Mouse (Mus musculus) cortical plate, adult 2 months (tissue): ENCODE results near the gene Eefsec. TPM values are rescaled to one million over a fixed set of nuclear protein-coding genes. Genes with fewer than 3 reads are reported as not detected.

Experiments used
- H3K27ac ChIP-seq: fragments of 200-500 bp; 2 replicates; pipeline ENCODE4 v1.5.1; 2012; ENCODE audit warnings: low read length, control low read depth, inconsistent platforms; ENCODE audit not compliant: insufficient read depth
- H3K4me1 ChIP-seq: fragments of 200-500 bp; 2 replicates; pipeline ENCODE4 v1.6.1; 2011; ENCODE audit warnings: low read length; ENCODE audit not compliant: control insufficient read depth, insufficient read depth
- H3K4me3 ChIP-seq: fragments of 200-500 bp; 2 replicates; pipeline ENCODE4 v1.5.1; 2011; ENCODE audit warnings: mild to moderate bottlenecking, low read length, control low read depth; ENCODE audit not compliant: insufficient read depth
- CTCF ChIP-seq: fragments of 200-500 bp; IDR thresholded peaks from 2 replicates; pipeline ENCODE4 v1.5.1; 2011; ENCODE audit warnings: mild to moderate bottlenecking, control low read depth, low read length; ENCODE audit not compliant: insufficient read depth; ENCODE audit errors: extremely low read depth
- POLR2A ChIP-seq: fragments of 200-500 bp; IDR thresholded peaks from 2 replicates; pipeline ENCODE4 v1.6.1; 2011; ENCODE audit warnings: mild to moderate bottlenecking, low read length, control low read depth; ENCODE audit not compliant: insufficient read depth; ENCODE audit errors: extremely low read depth
- polyA plus RNA-seq: library from polyadenylated mRNA; depleted of rRNA; stranded (reverse); fragments of >200 nt; gene quantifications from 2 replicates; pipeline ENCODE4 v1.2.3, GENCODE M21; 2012

Gene Eefsec
- polyA plus RNA-seq, 1 experiment, result 18.3 TPM

GRCm38 (mm10) chr6:88267970-88268369 is 178.4 kb downstream of the Eefsec start:
- Histone ChIP-seq H3K4me1 (peaks cover 2% of the 10 kb centered on the region; the same call in 1 of the 2 replicates), H3K27ac (no peak overlapping the region), H3K4me3 (no peak overlapping the region)
- TF ChIP-seq CTCF, result no peak
- TF ChIP-seq POLR2A, result no peak

DNA sequence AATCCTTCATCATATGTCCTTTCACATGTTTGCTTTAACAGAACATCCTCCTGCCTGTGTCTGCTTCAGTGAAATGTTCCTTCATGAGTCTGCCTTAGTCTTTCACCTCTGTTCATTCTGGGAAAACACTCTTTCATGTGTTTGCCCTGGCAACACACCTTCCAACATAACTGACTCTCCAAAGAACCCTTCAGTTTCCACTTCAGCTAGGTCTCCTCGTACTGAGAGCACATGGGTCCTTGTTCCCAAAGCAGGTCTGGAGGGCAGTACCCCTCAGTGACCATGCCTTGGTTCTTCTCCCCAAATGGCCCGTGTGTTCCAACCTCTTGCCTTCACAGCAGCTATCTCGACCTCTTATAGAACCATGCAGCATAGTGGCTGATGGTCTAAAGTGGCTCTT is 179.3 kb downstream of the Eefsec start:
- TF ChIP-seq CTCF (no peak), POLR2A (no peak)
- H3K4me1 ChIP-seq, result peaks cover 2% of the 10 kb centered on the region; the same call in 1 of the 2 replicates
- H3K4me3 ChIP-seq, result no peak overlapping the region
- H3K27ac ChIP-seq, result no peak overlapping the region

DNA sequence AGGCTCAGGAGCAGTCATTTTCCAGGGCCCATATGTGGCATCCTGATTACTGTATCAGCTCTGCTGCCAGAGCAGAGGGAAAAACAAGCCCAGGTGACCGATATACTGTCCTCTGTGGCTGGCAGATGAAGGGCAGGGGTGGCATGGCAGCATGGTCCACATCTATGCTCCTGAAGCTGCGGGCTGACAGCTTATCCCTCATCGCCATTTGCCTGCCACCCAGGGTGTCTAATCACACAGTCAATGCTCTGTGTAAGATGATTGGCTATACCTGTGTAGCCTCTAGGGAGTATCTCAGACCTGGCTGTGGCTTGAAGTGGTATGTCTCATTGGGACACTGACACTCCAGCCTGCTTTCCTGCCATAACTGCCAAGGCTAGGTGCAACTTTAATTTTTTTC is 180.3 kb downstream of the Eefsec start:
- Histone ChIP-seq H3K27ac (no peak overlapping the region), H3K4me3 (no peak overlapping the region), H3K4me1 (no peaks in the 10 kb centered on the region)
- TF ChIP-seq CTCF (no peak), POLR2A (no peak)

- Histone ChIP-seq H3K4me3 (no peak overlapping the region), H3K27ac (no peak overlapping the region)
These were observed 181.0 kb downstream of the Eefsec start for GRCm38 (mm10) chr6:88265355-88265754.

DNA sequence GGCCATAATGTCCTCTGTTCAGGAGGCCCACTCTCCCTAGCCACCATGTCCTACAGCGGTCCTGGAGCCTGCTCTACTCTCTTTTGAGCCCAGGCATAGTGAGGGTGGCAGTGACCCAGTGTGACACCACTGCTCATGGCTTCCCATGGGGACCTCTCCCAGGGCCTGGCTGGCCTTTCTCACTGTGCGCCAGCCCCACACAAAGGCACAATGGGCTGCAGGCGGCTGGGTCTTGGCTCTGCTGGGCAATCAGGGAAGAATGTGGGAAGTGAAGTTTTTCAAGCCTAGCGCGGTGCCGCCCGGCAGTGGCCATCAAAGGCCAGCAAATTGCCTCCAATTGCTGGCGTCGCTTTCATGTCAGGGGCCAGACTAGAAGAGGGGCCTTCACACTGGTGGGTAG is 184.2 kb downstream of the Eefsec start:
- Histone ChIP-seq H3K4me3 (no peak overlapping the region), H3K27ac (no peak overlapping the region), H3K4me1 (no peaks in the 10 kb centered on the region)
- TF ChIP-seq POLR2A (no peak), CTCF (no peak)

More at GRCm38 (mm10) chr6:88265355-88265754, 181.0 kb downstream of the Eefsec start:
- no peak for TF ChIP-seq CTCF
- no peak for TF ChIP-seq POLR2A
- no peaks in the 10 kb centered on the region for H3K4me1 ChIP-seq

DNA sequence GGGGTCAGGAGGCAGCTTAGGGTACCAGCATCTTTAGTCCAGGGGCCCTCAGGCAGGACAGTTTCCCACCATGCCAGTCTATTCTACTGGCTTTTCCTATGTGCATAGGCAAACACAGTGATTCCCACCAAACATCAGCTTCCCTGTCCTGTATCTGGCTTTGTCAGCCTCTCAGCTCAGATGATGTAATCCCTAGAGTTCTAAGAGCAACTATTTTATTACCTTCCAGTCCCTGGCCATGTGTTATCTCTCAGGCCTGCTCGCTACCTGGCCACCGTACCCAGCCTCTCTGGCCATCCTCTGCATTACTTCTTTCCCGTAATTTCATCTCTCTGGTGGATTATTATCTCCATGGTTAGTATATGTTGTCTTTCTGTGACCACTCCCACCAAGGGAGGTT is 185.7 kb downstream of the Eefsec start:
- Histone ChIP-seq H3K4me1 (no peaks in the 10 kb centered on the region), H3K4me3 (no peak overlapping the region), H3K27ac (no peak overlapping the region)
- TF ChIP-seq POLR2A (no peak), CTCF (no peak)

DNA sequence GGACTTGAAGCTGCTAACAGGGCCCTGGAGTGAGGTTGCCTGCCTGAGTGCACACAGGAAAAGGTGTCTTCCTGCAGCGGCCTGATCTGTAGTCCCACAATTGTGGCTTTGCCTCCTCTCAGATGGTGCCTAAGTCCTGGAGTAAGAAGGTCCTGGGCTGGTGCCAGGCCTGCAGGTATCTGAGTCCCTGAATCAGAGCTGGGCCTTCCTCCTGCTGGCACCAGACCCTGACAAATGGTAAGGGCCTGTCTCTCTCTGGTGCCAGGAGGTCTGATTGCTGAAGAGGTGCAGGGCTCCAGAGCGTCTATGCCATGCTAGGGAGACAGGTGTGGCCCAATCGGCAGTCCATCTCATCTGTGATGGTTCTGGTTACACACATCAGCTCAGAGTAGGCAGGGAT is 186.7 kb downstream of the Eefsec start:
- no peak overlapping the region for H3K4me3 ChIP-seq
- no peak for TF ChIP-seq CTCF
- TF ChIP-seq POLR2A, result no peak
- H3K4me1 ChIP-seq, result no peaks in the 10 kb centered on the region
- no peak overlapping the region for H3K27ac ChIP-seq

DNA sequence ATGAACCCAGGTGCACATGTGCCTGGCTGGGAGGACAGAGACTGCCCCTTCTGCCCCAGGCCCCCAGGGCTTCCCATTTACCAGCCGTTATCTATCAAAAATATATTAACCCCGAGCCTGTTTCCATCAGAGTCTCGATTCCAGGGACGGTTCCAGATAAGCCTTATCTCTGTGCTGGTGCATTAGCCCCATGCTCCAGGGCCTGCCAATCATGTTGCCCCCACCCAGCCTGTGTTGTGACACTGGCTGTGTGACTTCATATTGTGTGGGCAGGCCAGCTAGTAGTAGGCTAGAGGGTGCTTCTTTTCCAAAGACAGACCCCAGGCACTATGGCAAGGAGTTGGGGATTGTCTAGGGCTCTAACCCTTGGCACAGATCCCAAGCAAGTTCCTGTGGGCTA is 190.9 kb downstream of the Eefsec start:
- no peak for TF ChIP-seq POLR2A
- TF ChIP-seq CTCF, result no peak
- Histone ChIP-seq H3K4me1 (no peaks in the 10 kb centered on the region), H3K4me3 (no peak overlapping the region), H3K27ac (no peak overlapping the region)

GRCm38 (mm10) chr6:88254082-88254481 is 192.3 kb downstream of the Eefsec start:
- TF ChIP-seq CTCF (no peak), POLR2A (no peak)

GRCm38 (mm10) chr6:88251798-88252478 is 194.4 kb downstream of the Eefsec start:
- H3K27ac ChIP-seq, result no peak overlapping the region

More at GRCm38 (mm10) chr6:88254082-88254481, 192.3 kb downstream of the Eefsec start:
- no peak overlapping the region for H3K4me3 ChIP-seq
- H3K4me1 ChIP-seq, result no peaks in the 10 kb centered on the region
- H3K27ac ChIP-seq, result no peak overlapping the region

More at GRCm38 (mm10) chr6:88251798-88252478, 194.4 kb downstream of the Eefsec start:
- no peak for TF ChIP-seq POLR2A
- TF ChIP-seq CTCF, result no peak
- Histone ChIP-seq H3K4me1 (no peaks in the 10 kb centered on the region), H3K4me3 (no peak overlapping the region)
